Mouse (Mus musculus) olfactory bulb, adult 2 months (tissue): Measurements from ENCODE around the gene Map7. TPM values are rescaled to one million over a fixed set of nuclear protein-coding genes. Genes with fewer than 3 reads are reported as not detected.

Experiments used
- H3K27ac ChIP-seq: fragments of 200-500 bp; 2 replicates; pipeline ENCODE4 v1.5.1; 2012; ENCODE audit warnings: low read depth, low read length; ENCODE audit not compliant: insufficient read depth
- H3K4me1 ChIP-seq: fragments of 200-500 bp; 2 replicates; pipeline ENCODE4 v1.6.1; 2012; ENCODE audit warnings: low read length; ENCODE audit not compliant: control insufficient read depth, insufficient read depth
- H3K4me3 ChIP-seq: fragments of 200-500 bp; 2 replicates; pipeline ENCODE4 v1.5.1; 2012; ENCODE audit warnings: mild to moderate bottlenecking, low read depth, low read length, moderate library complexity; ENCODE audit not compliant: insufficient read depth
- CTCF ChIP-seq: fragments of 200-500 bp; IDR thresholded peaks from 2 replicates; pipeline ENCODE4 v1.5.1; 2012; ENCODE audit warnings: low read depth, mild to moderate bottlenecking, low read length, moderate library complexity; ENCODE audit not compliant: insufficient read depth
- POLR2A ChIP-seq: fragments of 200-500 bp; IDR thresholded peaks from 2 replicates; pipeline ENCODE4 v1.6.1; 2012; ENCODE audit warnings: mild to moderate bottlenecking, low read depth, low read length, moderate library complexity; ENCODE audit not compliant: insufficient read depth
- WGBS: fragments of 180-500 bp; shearing (Covaris S2); methylation state at CpG from one replicate; pipeline ENCODE4 v1.1.7; 2018; 5-methylcytosine and 5-hydroxymethylcytosine counted together
- polyA plus RNA-seq: library from polyadenylated mRNA; stranded (reverse); fragments of >200 nt; gene quantifications from 2 replicates; pipeline ENCODE4 v1.2.4, GENCODE M21; 2012; ENCODE audit warnings: low replicate concordance; ENCODE audit not compliant: missing spikeins, insufficient read depth, insufficient read length

Map7 gene
- polyA plus RNA-seq, 1 experiment = not detected

GRCm38 (mm10) chr10:20123401-20123800 lies 24.9 kb upstream of the Map7 start:
- Histone ChIP-seq H3K4me3 (no peak overlapping the region), H3K4me1 (peaks cover 2% of the 10 kb centered on the region), H3K27ac (no peak overlapping the region)
- WGBS = 32% methylated on average over 9 of the region's 9 CpGs
- TF ChIP-seq CTCF (no peak), POLR2A (no peak)

- 89% methylated on average over 12 of the region's 12 CpGs for WGBS
- Histone ChIP-seq H3K27ac (no peak overlapping the region), H3K4me3 (no peak overlapping the region), H3K4me1 (peaks cover 2% of the 10 kb centered on the region)
- TF ChIP-seq CTCF = no peak
- TF ChIP-seq POLR2A = no peak
These were observed 23.7 kb upstream of the Map7 start for GRCm38 (mm10) chr10:20124576-20124975.

- TF ChIP-seq POLR2A (no peak), CTCF (no peak)
- H3K4me1 ChIP-seq = peaks cover 2% of the 10 kb centered on the region
- no peak overlapping the region for H3K4me3 ChIP-seq
- no peak overlapping the region for H3K27ac ChIP-seq
- 51% methylated on average over 4 of the region's 4 CpGs for WGBS
These were observed 23.0 kb upstream of the Map7 start for GRCm38 (mm10) chr10:20125226-20125625.

- 94% methylated on average over 12 of the region's 12 CpGs for WGBS
- TF ChIP-seq POLR2A (no peak), CTCF (no peak)
These were observed 15.2 kb upstream of the Map7 start for GRCm38 (mm10) chr10:20132933-20133652.

GRCm38 (mm10) chr10:20135350-20136058 lies 12.8 kb upstream of the Map7 start:
- WGBS = 85% methylated on average over 15 of the region's 15 CpGs
- TF ChIP-seq POLR2A = no peak
- no peak for TF ChIP-seq CTCF
- Histone ChIP-seq H3K4me1 (no peaks in the 10 kb centered on the region), H3K27ac (no peak overlapping the region), H3K4me3 (no peak overlapping the region)

More at GRCm38 (mm10) chr10:20132933-20133652, 15.2 kb upstream of the Map7 start:
- Histone ChIP-seq H3K27ac (no peak overlapping the region), H3K4me1 (no peaks in the 10 kb centered on the region), H3K4me3 (no peak overlapping the region)

GRCm38 (mm10) chr10:20136505-20136904 lies 11.8 kb upstream of the Map7 start:
- H3K4me3 ChIP-seq = no peak overlapping the region
- TF ChIP-seq CTCF = no peak
- no peak for TF ChIP-seq POLR2A
- no peak overlapping the region for H3K27ac ChIP-seq
- H3K4me1 ChIP-seq = no peaks in the 10 kb centered on the region
- 92% methylated on average over 1 of the region's 1 CpGs for WGBS

- 82% methylated on average over 17 of the region's 17 CpGs for WGBS
These were observed 6.9 kb upstream of the Map7 start for GRCm38 (mm10) chr10:20141376-20141775.

GRCm38 (mm10) chr10:20148773-20149120 lies 476 bp downstream of the Map7 start:
- 1% methylated on average over 58 of the region's 58 CpGs for WGBS

More at GRCm38 (mm10) chr10:20141376-20141775, 6.9 kb upstream of the Map7 start:
- no peak overlapping the region for H3K4me3 ChIP-seq
- H3K27ac ChIP-seq = no peak overlapping the region
- no peaks in the 10 kb centered on the region for H3K4me1 ChIP-seq
- TF ChIP-seq CTCF = no peak
- TF ChIP-seq POLR2A = no peak

GRCm38 (mm10) chr10:20149121-20149834 lies 1.0 kb downstream of the Map7 start:
- TF ChIP-seq POLR2A = no peak
- TF ChIP-seq CTCF = no peak
- Histone ChIP-seq H3K4me1 (0 out of 2 replicates have a peak, but pooled peaks cover 2% of the 10 kb centered on the region), H3K4me3 (peak overlapping the region; percentile 75), H3K27ac (peak overlapping the region; percentile 74)
- 1% methylated on average over 68 of the region's 74 CpGs for WGBS

More at GRCm38 (mm10) chr10:20148773-20149120, 476 bp downstream of the Map7 start:
- peak overlapping the region; percentile 75 for H3K4me3 ChIP-seq
- 0 out of 2 replicates have a peak, but pooled peaks cover 2% of the 10 kb centered on the region for H3K4me1 ChIP-seq
- TF ChIP-seq POLR2A (0 out of 2 replicates have a peak, but pooled peaks have one; percentile 21), CTCF (peak; percentile 67)
- no peak overlapping the region for H3K27ac ChIP-seq
